Mouse (Mus musculus) brain, embryonic 14.5 days (tissue): ENCODE data around the gene Col24a1.

Experiments used
- CTCF ChIP-seq: fragments of 200-500 bp; IDR thresholded peaks from 2 replicates; pipeline ENCODE4 v1.5.1; 2012; ENCODE audit warnings: inconsistent platforms, mild to moderate bottlenecking, moderate library complexity, borderline replicate concordance; ENCODE audit not compliant: insufficient read depth, insufficient read length; ENCODE audit errors: extremely low read depth
- POLR2A ChIP-seq: fragments of 200-500 bp; IDR thresholded peaks from 2 replicates; pipeline ENCODE4 v1.6.1; 2012; ENCODE audit warnings: mild to moderate bottlenecking, inconsistent platforms, borderline replicate concordance; ENCODE audit not compliant: poor library complexity, insufficient read depth, insufficient read length, severe bottlenecking; ENCODE audit errors: extremely low read depth

- TF ChIP-seq CTCF = no peak
- no peak for TF ChIP-seq POLR2A
Measured at GRCm38 (mm10) chr3:145548441-145549415, 256.5 kb downstream of the Col24a1 start.
